Mouse (Mus musculus): ENCODE measurements around the gene Tctex1d2.
"Not testable (repeated sequence)": the region's sequence is repeated elsewhere in the genome, so short reads cannot be mapped to it uniquely, and the experiment has no call there.

The Tctex1d2 gene

DNA sequence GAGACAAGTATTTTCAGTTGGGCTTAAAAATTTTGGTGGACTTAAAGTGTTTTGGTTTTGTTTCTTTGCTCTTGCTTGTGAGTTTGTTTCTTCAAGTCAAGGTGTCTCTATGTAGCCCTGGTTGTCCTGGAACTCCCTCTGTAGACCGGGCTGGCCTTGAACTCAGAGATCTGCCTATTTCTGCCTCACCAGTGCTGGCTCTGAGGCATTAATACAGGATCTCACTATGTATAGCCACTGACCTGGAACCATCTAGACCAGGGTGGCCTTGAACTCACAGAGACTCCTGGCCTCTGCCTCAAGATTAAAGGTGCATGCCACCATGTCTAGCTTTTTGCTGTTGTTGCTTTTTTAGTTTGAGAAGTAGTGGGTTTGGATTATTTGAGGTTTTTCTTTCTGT lies 12.4 kb downstream of the Tctex1d2 start:
- no peak for DNase-seq

DNA sequence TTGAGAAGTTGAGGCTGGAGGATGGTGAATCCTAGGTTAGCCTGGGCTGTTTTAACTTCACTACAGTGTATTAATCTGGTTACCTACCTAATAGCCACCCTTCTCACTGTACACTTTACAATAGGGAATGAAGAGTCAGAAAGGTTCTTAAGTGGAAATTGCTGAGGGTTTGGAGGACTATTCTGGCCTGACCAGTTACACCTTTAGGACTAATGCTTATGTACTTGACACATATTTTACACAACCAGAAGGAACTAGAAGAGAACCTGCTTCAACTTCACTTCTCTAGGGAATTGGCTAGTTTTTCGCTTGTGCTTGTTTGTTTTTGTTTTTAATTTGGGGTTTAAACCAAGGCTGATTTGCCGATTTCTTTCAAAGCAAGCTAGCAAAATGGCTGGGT lies 13.6 kb downstream of the Tctex1d2 start:
- DNase-seq = no peak

DNA sequence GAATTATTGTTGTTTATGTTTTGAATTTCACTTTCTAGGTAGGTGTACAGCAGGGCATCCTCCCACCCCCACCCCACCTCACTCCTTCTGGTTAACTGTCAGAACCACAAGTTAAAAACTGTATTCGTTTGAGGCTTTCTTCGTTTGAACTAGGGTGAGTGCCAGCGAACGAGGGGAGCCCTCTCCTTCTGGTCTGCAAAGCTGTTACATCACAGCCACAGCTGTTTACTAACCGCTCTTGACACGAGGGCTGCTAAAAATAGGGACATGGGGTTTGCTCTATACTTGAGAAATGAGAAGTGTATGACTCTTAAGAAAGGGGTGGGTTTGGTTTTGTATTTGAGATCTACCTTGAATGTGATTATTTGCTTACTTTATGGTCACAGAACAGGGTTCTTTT lies 14.6 kb downstream of the Tctex1d2 start:
- peak in 1 of 2 experiments; percentile 43 for DNase-seq

DNA sequence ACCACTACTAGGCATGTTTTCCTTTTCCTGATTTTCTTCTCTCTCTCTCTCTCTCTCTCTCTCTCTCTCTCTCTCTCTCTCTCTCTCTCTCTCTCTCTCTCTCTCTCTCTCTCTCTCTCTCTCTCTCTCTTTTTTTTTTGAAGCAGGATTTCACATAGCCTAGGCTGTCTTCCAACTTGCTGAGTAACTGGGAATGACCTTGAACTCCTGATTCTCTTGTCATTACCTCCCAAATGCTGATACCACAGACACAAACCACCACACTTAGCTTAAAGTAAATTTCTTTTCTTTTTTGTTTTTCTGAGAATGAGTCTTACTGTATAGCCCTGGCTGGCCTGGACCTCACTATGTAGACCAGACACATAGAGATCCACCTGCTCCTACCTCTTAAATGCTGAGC lies 15.2 kb downstream of the Tctex1d2 start:
- no peak for DNase-seq

DNA sequence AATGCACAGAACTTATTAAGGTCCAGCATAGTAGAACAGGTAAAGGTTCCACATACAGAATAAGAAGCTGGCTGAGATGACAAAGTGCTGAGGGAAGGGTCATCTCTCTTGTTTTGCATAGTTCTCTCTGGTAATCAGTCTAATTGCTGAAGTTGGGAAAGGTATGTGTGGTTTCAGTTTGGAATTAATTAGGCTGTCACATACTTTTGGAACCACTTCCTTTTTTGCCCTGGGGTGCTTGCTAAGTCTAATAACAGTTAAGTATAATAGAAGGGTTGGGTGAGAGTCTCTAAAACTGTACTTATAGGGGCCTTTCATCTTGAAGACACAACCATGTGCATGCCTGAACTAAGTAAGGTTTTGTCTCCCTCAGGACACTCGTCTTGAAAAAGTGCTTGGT lies 17.2 kb downstream of the Tctex1d2 start:
- no peak for DNase-seq

DNA sequence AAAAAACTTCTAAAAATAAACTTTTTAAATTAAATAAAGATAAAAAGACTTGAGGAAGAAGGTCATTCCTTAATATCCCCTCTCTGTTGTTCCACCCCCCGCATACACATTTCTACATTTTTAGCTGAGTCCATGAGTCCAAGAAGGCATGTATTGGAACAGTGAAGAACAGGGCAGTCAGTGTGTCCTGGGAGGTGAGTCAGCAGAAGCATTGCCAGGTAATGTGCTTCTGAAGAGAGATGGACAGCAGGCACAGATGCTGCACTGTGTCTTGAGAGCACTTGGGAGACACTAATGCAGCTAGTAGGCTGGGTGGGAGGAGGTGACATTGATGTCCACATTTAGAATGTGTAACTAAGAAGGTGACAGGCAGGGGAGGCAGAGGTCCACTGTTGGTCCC lies 17.8 kb downstream of the Tctex1d2 start:
- peak in 1 of 2 experiments; percentile 57 for DNase-seq

DNA sequence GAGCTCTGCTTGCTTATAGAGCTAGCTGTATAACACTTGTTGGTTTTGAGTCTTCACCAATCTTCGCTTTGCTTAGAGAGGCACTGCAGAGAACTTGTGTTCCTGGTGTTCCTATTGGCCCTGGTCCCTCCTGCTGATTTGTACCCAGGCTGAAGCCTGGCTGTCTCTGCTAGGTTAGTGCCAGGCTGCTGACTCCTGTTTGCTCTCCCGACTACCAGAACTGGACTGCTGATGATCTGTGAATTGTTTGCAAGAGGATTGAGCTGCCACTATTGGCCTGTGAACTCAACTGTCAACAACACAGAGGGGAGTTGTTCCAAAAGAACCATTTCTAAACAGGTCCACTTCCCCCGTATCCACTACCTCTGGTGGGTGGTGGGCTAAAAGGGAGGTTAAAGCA lies 21.9 kb downstream of the Tctex1d2 start:
- no peak for DNase-seq

DNA sequence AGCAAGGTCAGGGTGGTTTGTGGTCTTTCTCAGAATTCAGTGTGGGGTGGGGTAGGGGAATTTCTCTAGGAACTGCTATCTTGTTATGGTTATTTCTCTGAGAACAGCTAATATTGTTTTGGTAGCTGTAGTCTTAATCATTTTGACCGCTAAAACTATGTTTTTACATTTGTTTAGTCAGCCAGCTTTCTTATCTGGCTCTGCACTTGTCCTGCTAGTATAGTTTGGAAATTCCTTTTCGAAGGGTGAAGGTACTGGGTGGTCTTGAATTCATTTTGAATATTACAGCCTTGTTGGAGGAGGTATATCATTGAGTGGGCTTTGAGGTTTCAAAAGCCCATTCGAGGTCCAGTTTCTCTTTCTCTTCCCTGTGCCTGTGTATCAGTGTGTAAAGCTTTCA lies 25.1 kb downstream of the Tctex1d2 start:
- DNase-seq = not testable (repeated sequence)

DNA sequence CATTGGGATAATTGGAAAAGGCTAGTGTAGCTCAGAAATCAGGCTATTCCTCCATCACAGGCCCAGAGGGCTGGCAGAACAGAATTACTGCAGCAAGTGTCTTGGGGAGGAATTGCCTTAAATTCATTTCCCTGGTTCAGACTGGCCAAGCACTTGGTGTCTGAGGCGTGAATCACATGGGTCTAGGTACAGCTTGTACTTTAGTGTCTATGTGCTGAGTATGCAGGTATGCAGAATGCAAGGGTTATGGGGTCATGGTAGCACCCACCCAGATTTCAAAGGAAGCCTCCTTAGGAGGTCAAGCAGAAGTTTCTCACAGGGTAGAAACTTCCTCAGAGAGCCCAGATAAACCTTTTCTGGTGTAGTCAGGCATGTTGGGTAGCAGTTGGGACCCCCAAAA lies 26.1 kb downstream of the Tctex1d2 start:
- DNase-seq = peak; percentile 25 to 57

DNA sequence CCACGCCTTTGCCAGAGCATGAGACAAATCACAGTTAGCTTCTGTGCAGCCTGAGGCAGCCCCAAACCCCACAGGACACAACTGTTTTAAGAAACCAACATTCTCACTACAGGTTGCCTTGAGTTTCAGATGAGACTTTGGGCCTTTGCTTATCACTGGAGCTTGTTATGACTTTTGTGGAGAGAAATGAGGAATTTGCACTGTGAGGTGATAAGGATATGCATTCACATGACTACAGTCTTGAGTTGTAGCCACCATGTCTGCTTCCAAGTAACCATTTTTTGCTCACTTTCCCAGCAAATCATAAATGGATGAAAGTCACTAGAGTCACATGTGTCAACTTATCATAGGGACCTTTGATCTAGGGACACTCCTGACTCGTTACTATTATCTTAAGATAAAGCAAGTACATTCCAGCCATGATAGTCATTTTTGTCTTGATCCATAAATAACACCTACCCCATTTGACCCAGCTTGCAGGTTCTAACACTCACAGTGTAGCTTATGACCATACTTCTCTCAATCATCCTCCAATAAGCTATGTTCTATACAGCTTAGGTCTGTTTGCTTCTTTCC lies 27.1 kb downstream of the Tctex1d2 start:
- DNase-seq = no peak

DNA sequence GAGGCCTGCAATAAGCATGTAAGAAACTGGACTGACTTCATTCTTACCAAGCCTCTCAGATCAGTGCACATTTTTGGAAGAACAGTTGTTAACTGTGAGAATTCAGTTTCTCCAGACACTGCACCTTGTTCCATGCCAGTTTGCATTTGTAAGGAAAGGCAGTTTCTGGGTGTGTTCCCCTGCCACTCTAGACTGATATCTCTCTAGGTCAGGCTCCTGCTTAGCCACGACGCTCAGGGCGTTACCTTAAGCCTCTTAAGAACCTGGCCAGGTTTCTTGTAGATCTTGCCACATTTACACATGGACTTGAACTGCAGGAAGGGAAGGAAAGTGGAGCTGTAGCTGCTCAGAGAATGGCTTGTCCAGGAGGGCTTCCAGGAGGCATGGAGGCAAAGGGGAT lies 30.2 kb downstream of the Tctex1d2 start:
- no peak for DNase-seq

DNA sequence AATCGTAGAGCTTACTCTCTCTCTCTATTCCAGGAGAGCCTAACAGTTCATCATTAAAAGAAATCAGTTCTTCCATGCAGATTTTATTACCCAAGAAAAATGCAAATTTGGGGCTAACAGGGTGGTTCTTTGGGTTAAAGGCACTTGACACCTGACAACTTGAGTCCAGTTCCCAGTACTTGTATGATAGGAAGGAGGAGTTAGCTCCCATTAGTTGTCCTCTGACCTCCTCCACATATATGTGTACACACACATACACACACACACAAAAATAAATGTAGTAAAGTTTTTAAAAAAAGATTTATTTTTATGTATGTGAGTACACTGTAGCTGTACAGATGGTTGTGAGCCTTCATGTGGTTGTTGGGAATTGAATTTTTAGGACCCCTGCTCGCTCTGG lies 30.6 kb downstream of the Tctex1d2 start:
- DNase-seq = no peak

DNA sequence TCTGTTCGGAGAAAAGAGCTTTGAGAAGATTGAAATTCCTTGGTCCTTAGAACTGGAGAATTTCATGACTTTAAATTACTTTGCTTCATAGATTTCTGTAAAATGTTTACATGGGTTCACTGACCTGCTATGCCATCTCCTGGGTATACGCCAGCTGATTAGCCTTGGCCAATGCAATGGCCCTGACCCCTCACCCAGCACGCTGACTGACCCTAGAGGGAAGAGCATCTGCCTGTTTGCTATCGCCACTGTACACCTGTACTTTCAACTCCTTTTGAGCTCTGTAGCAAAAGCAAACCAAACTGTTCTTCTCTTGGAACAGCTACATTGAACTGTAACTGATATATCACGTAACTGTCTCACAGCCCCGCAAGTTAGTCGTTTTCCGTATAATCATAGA lies 33.6 kb downstream of the Tctex1d2 start:
- DNase-seq = no peak

DNA sequence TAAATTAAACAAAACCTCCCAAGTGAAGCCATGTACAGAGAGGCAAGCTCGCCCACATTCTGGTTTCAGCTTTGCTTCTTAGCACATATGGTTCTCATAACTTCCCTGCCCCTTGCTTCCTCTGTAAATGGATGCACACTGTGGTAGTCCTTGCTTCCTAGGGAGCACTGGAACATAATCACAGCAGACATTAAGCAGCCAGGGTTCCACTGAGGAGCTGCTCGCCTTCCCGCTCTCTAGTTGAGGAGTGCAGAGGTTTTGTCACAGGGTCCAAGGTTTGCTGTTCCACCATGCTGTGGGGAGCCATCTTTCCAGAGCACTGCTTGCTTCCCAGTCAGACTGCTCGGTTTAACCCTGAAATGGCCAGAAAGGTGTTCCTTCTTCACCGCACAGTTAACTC lies 35.1 kb downstream of the Tctex1d2 start:
- no peak for DNase-seq

DNA sequence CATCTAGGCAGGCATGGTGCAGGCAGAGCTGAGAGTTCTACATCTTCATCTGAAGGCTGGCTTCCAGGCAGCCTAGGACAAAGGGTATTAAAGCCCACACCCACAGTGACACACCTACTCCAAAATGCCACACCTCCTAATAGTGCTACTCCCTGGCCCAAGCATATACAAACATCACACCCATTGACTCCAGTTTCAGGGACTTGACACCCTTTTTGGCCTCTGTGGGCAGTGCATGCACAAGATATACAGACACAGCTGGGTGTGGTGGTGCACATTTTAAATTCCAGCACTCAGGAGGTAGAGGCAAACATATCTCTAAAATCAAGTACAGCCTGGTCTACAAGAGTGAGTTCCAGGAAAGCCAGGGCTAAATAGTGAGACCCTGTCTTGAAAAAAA lies 36.6 kb downstream of the Tctex1d2 start:
- DNase-seq = no peak

DNA sequence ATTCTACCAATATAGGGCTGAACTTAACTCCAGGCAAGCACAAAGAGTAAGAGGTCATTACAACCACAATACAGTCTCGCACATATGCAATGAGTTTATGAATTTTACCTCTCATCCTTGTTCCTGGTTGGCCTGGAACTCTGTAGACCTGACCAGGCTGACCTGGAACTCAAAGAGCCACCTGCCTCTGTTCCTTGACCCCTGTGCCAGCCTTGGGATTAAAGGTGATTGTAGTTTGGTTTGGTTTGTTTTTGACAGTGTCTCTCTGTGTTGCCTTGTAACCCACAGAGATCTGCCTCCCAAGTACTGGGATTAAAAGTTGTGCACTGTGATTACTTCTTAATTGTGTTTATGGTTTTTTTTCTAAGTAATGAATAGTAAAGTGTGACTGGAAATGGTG lies 37.3 kb downstream of the Tctex1d2 start:
- no peak for DNase-seq

DNA sequence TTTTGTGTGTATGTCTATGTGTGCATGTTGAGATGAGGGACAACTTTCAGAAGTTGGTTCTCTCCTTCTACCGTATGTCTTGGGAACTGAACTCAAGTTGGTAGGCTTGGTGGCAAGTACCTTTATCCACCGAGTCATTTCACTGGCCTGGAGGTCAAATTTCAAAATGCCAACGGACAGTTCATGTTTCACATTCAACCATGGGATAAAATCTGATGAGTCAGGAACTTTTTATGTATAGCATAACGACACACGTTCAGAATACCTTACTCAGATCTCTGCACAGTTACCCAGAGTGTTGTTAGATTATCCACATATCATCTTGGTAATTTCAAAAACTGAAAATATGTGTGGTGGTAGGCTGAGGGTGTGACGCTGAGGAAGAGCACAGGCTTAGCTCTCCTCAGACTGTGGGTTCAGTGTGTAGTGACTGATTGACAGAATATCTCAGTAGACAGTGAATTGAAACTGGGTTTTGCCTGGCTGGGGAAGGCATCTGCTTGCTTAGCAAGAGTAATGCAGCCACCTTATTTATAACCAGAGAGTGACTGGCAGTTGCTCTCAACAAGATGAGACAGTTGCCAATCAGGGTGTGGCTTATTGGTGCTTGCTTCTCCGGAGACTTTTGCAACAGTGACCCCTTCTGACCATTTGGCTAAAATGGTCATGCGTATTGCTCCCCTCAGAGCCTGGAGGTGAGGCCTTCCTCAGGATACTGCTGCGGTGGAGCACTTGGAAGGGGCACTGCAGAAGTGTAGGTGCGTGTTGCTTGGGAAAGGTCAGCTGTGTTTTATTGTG lies 38.3 kb downstream of the Tctex1d2 start:
- DNase-seq = peak; percentile 82 to 83

DNA sequence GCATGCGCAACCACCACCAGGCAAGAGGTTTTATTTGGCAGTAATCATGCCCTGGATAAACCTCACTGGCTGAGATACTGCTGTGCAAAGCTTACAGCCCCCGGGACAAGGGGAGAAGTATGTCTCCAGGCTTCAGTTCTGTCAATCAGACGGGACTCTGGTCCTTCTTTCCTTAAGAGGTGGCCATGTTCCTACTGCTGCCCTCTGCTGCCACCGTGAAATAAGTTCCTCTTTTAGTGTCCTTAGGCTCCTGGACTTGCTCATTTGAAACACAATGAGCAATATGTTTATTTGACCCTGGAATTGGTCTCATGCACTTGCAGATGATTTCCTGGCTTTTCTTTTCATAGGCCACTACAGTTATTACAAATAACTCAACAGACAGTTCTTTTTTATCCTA lies 41.0 kb downstream of the Tctex1d2 start:
- peak in 1 of 2 experiments; percentile 11 for DNase-seq

DNA sequence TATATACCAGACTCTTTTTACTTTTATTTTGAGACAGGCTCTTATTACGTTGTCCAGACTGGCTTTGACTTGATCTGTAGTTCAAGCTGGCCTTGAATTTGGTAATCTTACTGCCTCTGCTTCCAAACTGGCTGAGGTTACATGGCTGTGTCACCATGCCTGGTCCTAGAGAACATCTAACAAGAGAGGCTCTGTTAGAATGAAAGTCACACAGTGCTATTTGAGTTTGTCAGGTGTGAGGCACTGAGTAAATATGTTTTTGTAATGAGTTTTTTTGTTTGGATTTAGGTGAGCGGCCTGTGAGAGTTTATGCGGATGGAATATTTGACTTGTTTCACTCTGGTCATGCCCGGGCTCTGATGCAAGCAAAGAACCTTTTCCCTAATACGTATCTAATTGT lies 42.2 kb downstream of the Tctex1d2 start:
- no peak for DNase-seq

DNA sequence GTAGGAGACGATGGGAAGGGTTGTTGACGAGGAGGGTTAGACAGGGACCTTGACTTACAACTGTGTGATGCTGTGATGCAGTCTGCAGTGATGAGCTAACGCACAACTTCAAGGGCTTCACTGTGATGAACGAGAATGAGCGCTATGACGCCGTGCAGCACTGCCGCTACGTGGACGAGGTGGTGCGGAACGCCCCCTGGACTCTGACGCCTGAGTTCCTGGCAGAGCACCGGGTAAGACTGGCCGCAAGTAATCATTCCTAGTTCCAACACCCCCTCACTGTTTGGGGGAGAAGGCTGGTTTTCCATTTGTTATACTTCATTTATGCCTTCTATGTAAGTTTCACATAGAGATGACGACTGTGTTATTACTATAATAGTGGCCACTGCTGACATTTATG lies 43.4 kb downstream of the Tctex1d2 start:
- DNase-seq = no peak

DNA sequence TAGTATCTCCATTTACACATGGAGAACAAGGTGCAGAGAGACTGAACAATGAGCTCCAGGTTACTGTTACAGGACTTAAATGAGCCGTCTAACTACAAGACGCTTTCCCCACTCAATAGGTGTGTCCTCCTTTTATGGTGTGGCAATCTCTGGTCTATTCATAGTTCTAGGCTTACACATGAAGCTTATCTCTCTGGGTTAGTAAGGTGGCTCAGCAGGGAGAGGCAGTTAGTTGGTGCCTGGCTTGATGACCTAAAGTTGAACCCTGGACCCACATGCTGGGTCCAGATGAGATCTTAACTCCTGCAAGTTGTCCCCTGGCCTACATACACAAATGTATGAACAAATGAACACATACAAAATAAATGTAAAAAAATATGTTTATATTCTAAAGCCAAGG lies 43.9 kb downstream of the Tctex1d2 start:
- DNase-seq = no peak

DNA sequence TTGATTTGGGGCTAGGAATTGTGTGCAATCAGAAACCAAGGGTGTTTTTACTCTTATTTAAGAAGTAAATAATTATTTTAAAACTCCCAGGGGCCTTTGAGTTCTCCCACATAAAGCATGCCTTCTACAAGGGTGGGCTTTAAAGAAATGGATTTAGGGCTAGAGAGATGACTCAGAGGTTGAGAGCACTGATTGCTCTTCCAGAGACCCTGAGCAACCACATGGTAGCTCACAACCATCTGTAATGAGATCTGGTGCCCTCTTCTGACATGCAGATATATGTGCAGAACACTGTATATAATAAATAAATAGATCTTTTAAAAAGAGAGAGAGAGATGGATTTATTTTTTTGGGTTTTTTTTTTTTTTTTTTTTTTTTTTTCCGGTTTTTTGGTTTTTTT lies 45.4 kb downstream of the Tctex1d2 start:
- DNase-seq = no peak

DNA sequence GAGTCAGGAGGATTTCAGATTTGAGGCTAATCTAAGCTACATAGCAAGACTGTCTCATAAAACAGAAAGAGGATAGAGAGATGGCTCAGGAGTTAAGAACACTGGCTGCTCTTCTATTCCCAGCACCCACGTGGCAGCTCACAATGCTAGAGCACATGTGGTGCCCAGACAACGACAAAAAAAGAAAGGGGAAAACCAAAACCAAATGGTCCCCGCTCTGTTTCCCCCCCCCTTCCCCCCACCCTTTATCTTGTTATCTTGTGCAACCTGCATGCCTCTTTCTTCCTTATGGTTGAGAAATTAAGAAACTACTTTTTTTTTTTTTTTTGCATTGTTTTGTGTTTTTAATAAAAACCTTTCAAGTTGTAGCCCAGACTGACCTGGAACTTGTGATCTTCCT lies 49.0 kb downstream of the Tctex1d2 start:
- DNase-seq = no peak

DNA sequence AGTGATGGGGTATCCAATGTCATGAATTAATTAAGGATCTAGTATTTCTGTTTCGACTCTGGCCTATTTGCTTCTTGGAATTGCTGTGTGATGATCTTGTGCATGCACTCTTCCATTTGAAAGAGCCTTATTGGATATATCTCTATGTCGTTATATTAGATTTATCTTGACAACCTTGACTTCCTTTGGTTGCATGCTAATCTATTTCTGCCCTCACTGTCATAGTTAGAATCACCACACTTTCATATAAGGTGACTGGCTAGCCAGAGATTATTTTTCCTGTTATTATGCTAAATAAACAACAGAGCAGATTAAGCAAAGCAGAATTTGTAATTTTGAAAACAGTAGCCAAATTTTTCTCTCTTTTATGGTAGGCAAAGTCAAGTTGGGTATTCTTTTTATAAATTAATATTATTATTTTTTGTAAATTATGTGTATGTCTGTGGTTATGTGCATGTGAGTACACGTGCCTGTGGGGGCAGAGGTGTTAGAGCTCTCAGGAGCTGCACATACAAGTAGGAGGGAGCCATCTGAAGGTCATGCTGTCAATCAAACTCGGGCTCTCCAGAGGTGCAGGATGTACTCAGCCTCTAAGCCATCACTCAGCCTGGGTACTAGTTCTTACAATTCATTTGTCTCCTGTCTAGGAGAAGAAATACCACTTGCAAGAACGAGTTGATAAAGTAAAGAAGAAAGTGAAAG lies 50.1 kb downstream of the Tctex1d2 start:
- no peak for DNase-seq
